Mouse (Mus musculus): ENCODE data around the gene AC124108.1. TPM values are rescaled to one million over a fixed set of nuclear protein-coding genes. Genes with fewer than 3 reads are reported as not detected.
A peak's percentile ranks its signal among the peaks of the same experiment; 100 is the strongest.

AC124108.1 gene
- polyA plus RNA-seq, 1 experiment from 2014 or later = 0.07 TPM

DNA sequence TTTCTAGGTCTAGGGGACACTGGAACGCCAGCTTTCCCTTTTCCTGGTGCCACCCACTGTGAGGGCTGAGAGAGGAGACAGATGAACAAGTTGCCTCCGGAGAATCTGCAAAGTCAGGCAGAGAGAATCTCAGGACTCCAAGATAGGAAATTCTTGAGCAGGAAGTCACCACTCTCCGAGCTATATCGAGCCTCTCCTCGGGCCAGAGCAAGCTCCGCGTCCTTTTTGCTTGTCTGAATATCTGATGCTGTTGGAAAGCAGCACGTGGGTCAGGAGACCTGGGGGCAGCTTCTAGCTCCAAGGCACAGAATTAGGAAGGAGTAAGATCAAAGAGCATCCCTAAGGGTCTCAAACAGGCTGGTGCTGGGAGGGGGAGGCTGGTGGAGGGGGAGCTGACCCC lies 37.6 kb upstream of the AC124108.1 start:
- ATAC-seq (replicated peaks; ENCODE audit: low FRiP score, low read depth) (no peak), DNase-seq (ENCODE audit: low spot score) (no peak)
- no peaks in the 10 kb centered on the region for H3K9me3 ChIP-seq (replicated peaks; ENCODE audit: low read length)
- peaks cover 19% of the 10 kb centered on the region for H3K4me1 ChIP-seq (replicated peaks; ENCODE audit: insufficient read depth, low read length)
- H3K36me3 ChIP-seq (ENCODE audit: insufficient read depth, low read length) = no peaks in the 10 kb centered on the region
- no peak overlapping the region for H3K9ac ChIP-seq (ENCODE audit: low read depth, low read length)
- 31% methylated on average over 8 of the region's 8 CpGs for WGBS
- H3K4me2 ChIP-seq (ENCODE audit: low read length) = no peak overlapping the region
- TF ChIP-seq CTCF (IDR thresholded peaks at IDR 0.05; ENCODE audit: low read depth) = no peak
- H3K27ac ChIP-seq = no peak overlapping the region
- H3K4me3 ChIP-seq (replicated peaks; ENCODE audit: low read depth, low read length) = no peak overlapping the region
- no peaks in the 10 kb centered on the region for H3K27me3 ChIP-seq (ENCODE audit: insufficient read depth, low read length)

DNA sequence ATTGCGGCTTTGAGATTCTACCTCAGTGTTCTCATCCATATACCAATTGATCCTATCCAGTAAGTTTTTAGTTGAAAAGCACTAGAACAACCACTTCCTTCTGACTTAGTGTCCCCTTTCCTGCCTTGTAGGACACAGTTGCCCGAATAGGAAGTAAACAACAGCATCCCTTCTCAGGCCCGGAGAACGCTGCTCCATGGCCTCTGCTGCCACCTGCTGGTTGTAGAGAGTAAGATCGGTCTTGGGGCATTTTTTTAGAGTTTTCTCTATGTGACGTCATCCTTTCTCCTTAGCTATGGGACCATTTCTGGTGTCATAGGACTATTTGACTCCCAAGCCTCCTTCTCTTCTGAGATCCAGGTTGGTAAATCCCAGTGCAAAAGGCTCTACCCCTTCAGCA lies 35.5 kb upstream of the AC124108.1 start:
- Histone ChIP-seq H3K36me3 (ENCODE audit: insufficient read depth, low read length) (no peaks in the 10 kb centered on the region), H3K4me3 (replicated peaks; ENCODE audit: low read depth, low read length) (no peak overlapping the region), H3K4me1 (replicated peaks; ENCODE audit: insufficient read depth, low read length) (peaks cover 12% of the 10 kb centered on the region), H3K9ac (ENCODE audit: low read depth, low read length) (no peak overlapping the region), H3K9me3 (replicated peaks; ENCODE audit: low read length) (no peaks in the 10 kb centered on the region), H3K4me2 (ENCODE audit: low read length) (no peak overlapping the region), H3K27me3 (ENCODE audit: insufficient read depth, low read length) (no peaks in the 10 kb centered on the region), H3K27ac (no peak overlapping the region)
- peak; percentile 99 for TF ChIP-seq CTCF (IDR thresholded peaks at IDR 0.05; ENCODE audit: low read depth)
- ATAC-seq (replicated peaks; ENCODE audit: low FRiP score, low read depth) = no peak
- peak; percentile 97 for DNase-seq (ENCODE audit: low spot score)
- 11% methylated on average over 6 of the region's 6 CpGs for WGBS

GRCm38 (mm10) chr1:132157016-132157781 lies 34.1 kb upstream of the AC124108.1 start:
- Histone ChIP-seq H3K4me2 (ENCODE audit: low read length) (no peak overlapping the region), H3K9ac (ENCODE audit: low read depth, low read length) (no peak overlapping the region), H3K4me1 (replicated peaks; ENCODE audit: insufficient read depth, low read length) (peaks cover 9% of the 10 kb centered on the region), H3K4me3 (replicated peaks; ENCODE audit: low read depth, low read length) (no peak overlapping the region), H3K9me3 (replicated peaks; ENCODE audit: low read length) (no peaks in the 10 kb centered on the region), H3K27ac (no peak overlapping the region), H3K27me3 (ENCODE audit: insufficient read depth, low read length) (no peaks in the 10 kb centered on the region), H3K36me3 (ENCODE audit: insufficient read depth, low read length) (no peaks in the 10 kb centered on the region)
- WGBS = 18% methylated on average over 14 of the region's 14 CpGs
- TF ChIP-seq CTCF (IDR thresholded peaks at IDR 0.05; ENCODE audit: low read depth) = peak; percentile 99
- DNase-seq (ENCODE audit: low spot score) = peak; percentile 91
- peak; percentile 70 for ATAC-seq (replicated peaks; ENCODE audit: low FRiP score, low read depth)

DNA sequence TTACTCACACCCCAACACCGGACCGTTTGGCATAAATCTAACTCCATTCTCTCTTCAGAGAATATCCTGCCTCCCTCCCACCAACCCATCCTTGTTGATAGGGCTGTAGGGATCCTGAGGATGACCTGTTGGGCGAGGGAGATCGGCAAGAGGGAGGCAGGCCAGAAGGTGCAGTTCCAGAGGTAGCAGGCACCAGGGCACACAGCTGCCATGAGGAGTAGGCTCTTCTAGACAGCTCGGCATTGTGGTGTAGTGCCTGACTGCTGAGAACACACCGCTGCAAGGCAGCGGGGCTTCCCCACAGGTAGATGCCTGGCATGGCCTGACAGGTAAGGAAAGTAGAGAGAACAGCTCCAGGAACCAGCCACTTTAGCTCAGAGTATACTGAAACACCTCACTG lies 33.4 kb upstream of the AC124108.1 start:
- ATAC-seq (replicated peaks; ENCODE audit: low FRiP score, low read depth) = peak; percentile 29; the same call in 1 of the 2 replicates
- Histone ChIP-seq H3K4me3 (replicated peaks; ENCODE audit: low read depth, low read length) (no peak overlapping the region), H3K9ac (ENCODE audit: low read depth, low read length) (0 out of 2 replicates have a peak overlapping the region, but pooled peaks have one; percentile 23), H3K36me3 (ENCODE audit: insufficient read depth, low read length) (no peaks in the 10 kb centered on the region), H3K4me2 (ENCODE audit: low read length) (no peak overlapping the region), H3K9me3 (replicated peaks; ENCODE audit: low read length) (no peaks in the 10 kb centered on the region), H3K27me3 (ENCODE audit: insufficient read depth, low read length) (no peaks in the 10 kb centered on the region), H3K4me1 (replicated peaks; ENCODE audit: insufficient read depth, low read length) (peaks cover 9% of the 10 kb centered on the region), H3K27ac (no peak overlapping the region)
- no peak for DNase-seq (ENCODE audit: low spot score)
- WGBS = 30% methylated on average over 7 of the region's 7 CpGs
- TF ChIP-seq CTCF (IDR thresholded peaks at IDR 0.05; ENCODE audit: low read depth) = no peak

DNA sequence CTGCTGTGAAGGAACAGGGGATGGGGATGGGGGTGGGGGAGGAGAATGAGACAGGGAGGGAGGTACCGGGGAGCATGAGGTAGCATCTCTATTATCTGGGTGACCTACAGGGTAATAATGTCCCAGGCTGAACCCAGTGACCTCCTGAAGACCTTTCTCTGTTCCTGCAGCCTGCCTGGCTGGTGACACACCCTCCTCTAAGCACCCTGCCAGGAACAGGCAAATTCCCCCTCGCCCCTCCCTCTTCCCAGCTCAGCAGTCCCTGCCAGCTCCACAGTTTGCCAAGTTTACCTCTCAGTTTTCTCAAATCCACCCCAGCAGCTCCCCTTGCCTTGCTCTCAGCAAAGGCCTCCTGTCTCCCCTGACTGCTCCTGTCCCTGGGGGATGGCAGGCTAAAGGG lies 32.5 kb upstream of the AC124108.1 start:
- no peaks in the 10 kb centered on the region for H3K9me3 ChIP-seq (replicated peaks; ENCODE audit: low read length)
- ATAC-seq (replicated peaks; ENCODE audit: low FRiP score, low read depth) = no peak
- H3K4me1 ChIP-seq (replicated peaks; ENCODE audit: insufficient read depth, low read length) = peaks cover 9% of the 10 kb centered on the region
- H3K4me2 ChIP-seq (ENCODE audit: low read length) = no peak overlapping the region
- H3K27me3 ChIP-seq (ENCODE audit: insufficient read depth, low read length) = no peaks in the 10 kb centered on the region
- H3K36me3 ChIP-seq (ENCODE audit: insufficient read depth, low read length) = no peaks in the 10 kb centered on the region
- no peak for DNase-seq (ENCODE audit: low spot score)
- 67% methylated on average over 2 of the region's 2 CpGs for WGBS
- H3K9ac ChIP-seq (ENCODE audit: low read depth, low read length) = no peak overlapping the region
- TF ChIP-seq CTCF (IDR thresholded peaks at IDR 0.05; ENCODE audit: low read depth) = no peak
- H3K4me3 ChIP-seq (replicated peaks; ENCODE audit: low read depth, low read length) = no peak overlapping the region
- no peak overlapping the region for H3K27ac ChIP-seq

GRCm38 (mm10) chr1:132159681-132160080 lies 31.6 kb upstream of the AC124108.1 start:
- WGBS = 69% methylated on average over 4 of the region's 4 CpGs
- Histone ChIP-seq H3K27ac (no peak overlapping the region), H3K27me3 (ENCODE audit: insufficient read depth, low read length) (no peaks in the 10 kb centered on the region), H3K9me3 (replicated peaks; ENCODE audit: low read length) (no peaks in the 10 kb centered on the region), H3K4me3 (replicated peaks; ENCODE audit: low read depth, low read length) (no peak overlapping the region), H3K4me2 (ENCODE audit: low read length) (no peak overlapping the region), H3K36me3 (ENCODE audit: insufficient read depth, low read length) (no peaks in the 10 kb centered on the region), H3K9ac (ENCODE audit: low read depth, low read length) (no peak overlapping the region), H3K4me1 (replicated peaks; ENCODE audit: insufficient read depth, low read length) (peaks cover 9% of the 10 kb centered on the region)
- ATAC-seq (replicated peaks; ENCODE audit: low FRiP score, low read depth) (no peak), DNase-seq (ENCODE audit: low spot score) (no peak)
- no peak for TF ChIP-seq CTCF (IDR thresholded peaks at IDR 0.05; ENCODE audit: low read depth)

Measured in kidney, postnatal 0 days (tissue).